Mouse (Mus musculus) forebrain, embryonic 14.5 days (tissue): ENCODE measurements around the gene Gm10188. TPM values are rescaled to one million over a fixed set of nuclear protein-coding genes. Genes with fewer than 3 reads are reported as not detected.
A peak's percentile ranks its signal among the peaks of the same experiment; 100 is the strongest.

Experiments
- ATAC-seq: fragments of 200-750 bp; cut with Nextera tagmentation; 2 replicates; pipeline ENCODE4 v1.8.0; 2017; ENCODE audit warnings: mild to moderate bottlenecking, moderate library complexity
- DNase-seq: peaks from one replicate; pipeline ENCODE4 v3.0.0-alpha.2; 2015; ENCODE audit warnings: low spot score
- H3K27ac ChIP-seq: fragments of 300-500 bp; sonication (generic); 2 replicates; pipeline ENCODE4 v1.5.1; 2014; ENCODE audit warnings: low read depth, mild to moderate bottlenecking, control low read depth, low read length, moderate library complexity
- H3K27me3 ChIP-seq: fragments of 300-500 bp; sonication (generic); replicated peaks from 2 replicates; pipeline ENCODE4 v1.6.1; 2014; ENCODE audit warnings: low read length, control low read depth, mixed read lengths; ENCODE audit not compliant: control insufficient read depth, insufficient read depth
- H3K36me3 ChIP-seq: fragments of 300-500 bp; sonication (generic); 2 replicates; pipeline ENCODE4 v1.6.1; 2014; ENCODE audit warnings: low read length, control low read depth; ENCODE audit not compliant: control insufficient read depth, insufficient read depth
- H3K4me1 ChIP-seq: fragments of 300-500 bp; sonication (generic); 2 replicates; pipeline ENCODE4 v1.6.1; 2014; ENCODE audit warnings: antibody characterized with exemption, low read length, control low read depth; ENCODE audit not compliant: control insufficient read depth, insufficient read depth
- H3K4me2 ChIP-seq: fragments of 300-500 bp; sonication (generic); 2 replicates; pipeline ENCODE4 v1.6.1; 2014; ENCODE audit warnings: mild to moderate bottlenecking, control low read depth, low read length
- H3K4me3 ChIP-seq: fragments of 300-500 bp; sonication (generic); 2 replicates; pipeline ENCODE4 v1.5.1; 2014; ENCODE audit warnings: low read depth, low read length, control low read depth
- H3K9ac ChIP-seq: fragments of 300-500 bp; sonication (generic); 2 replicates; pipeline ENCODE4 v1.6.1; 2014; ENCODE audit warnings: mild to moderate bottlenecking, low read length, control low read depth, moderate library complexity
- H3K9me3 ChIP-seq: fragments of 300-500 bp; sonication (generic); replicated peaks from 2 replicates; pipeline ENCODE4 v1.6.1; 2016; ENCODE audit warnings: low read length, control low read depth, mixed read lengths; ENCODE audit not compliant: control insufficient read depth
- WGBS: fragments of 180-500 bp; shearing (Covaris S2); extraction: QIAGEN DNeasy Blood & Tissue Kit; methylation state at CpG from one replicate; pipeline ENCODE4 v1.1.7; 2014; 5-methylcytosine and 5-hydroxymethylcytosine counted together
- polyA plus RNA-seq: library from polyadenylated mRNA; unstranded; fragments of >200 nt; fragmentation: Nextera tagmentation; extraction: Ambion mirVana; gene quantifications from 2 replicates; pipeline ENCODE4 v1.2.1, GENCODE M21; 2014

Gm10188 gene
- polyA plus RNA-seq, 1 experiment from 2014 or later, result not detected

- no peak overlapping the region for H3K9ac ChIP-seq
- H3K36me3 ChIP-seq, result no peaks in the 10 kb centered on the region
- ATAC-seq (peak; percentile 77), DNase-seq (peak; percentile 90)
- peak overlapping the region; percentile 18; the same call in 1 of the 2 replicates for H3K4me2 ChIP-seq
- H3K4me1 ChIP-seq, result peaks cover 30% of the 10 kb centered on the region
- H3K9me3 ChIP-seq, result no peaks in the 10 kb centered on the region
- no peaks in the 10 kb centered on the region for H3K27me3 ChIP-seq
- H3K27ac ChIP-seq, result no peak overlapping the region
- 8% methylated on average over 20 of the region's 20 CpGs for WGBS
- peak overlapping the region; percentile 13; the same call in 1 of the 2 replicates for H3K4me3 ChIP-seq
Measured at GRCm38 (mm10) chr1:132212218-132212617, 17.3 kb downstream of the Gm10188 start.

- H3K27me3 ChIP-seq, result no peaks in the 10 kb centered on the region
- no peak overlapping the region for H3K27ac ChIP-seq
- no peak overlapping the region for H3K4me3 ChIP-seq
- H3K36me3 ChIP-seq, result no peaks in the 10 kb centered on the region
- DNase-seq (no peak), ATAC-seq (no peak)
- WGBS, result 47% methylated on average over 12 of the region's 12 CpGs
- peaks cover 30% of the 10 kb centered on the region for H3K4me1 ChIP-seq
- H3K9me3 ChIP-seq, result no peaks in the 10 kb centered on the region
- H3K4me2 ChIP-seq, result 0 out of 2 replicates have a peak overlapping the region, but pooled peaks have one; percentile 18
- H3K9ac ChIP-seq, result no peak overlapping the region
Measured at GRCm38 (mm10) chr1:132211672-132212071, 17.9 kb downstream of the Gm10188 start.

- 20% methylated on average over 7 of the region's 7 CpGs for WGBS
- H3K9ac ChIP-seq, result no peak overlapping the region
- no peaks in the 10 kb centered on the region for H3K27me3 ChIP-seq
- peaks cover 30% of the 10 kb centered on the region for H3K4me1 ChIP-seq
- H3K36me3 ChIP-seq, result no peaks in the 10 kb centered on the region
- no peaks in the 10 kb centered on the region for H3K9me3 ChIP-seq
- peak; percentile 70 for DNase-seq
- H3K27ac ChIP-seq, result no peak overlapping the region
- no peak for ATAC-seq
- no peak overlapping the region for H3K4me3 ChIP-seq
- no peak overlapping the region for H3K4me2 ChIP-seq
Measured at GRCm38 (mm10) chr1:132210922-132211321, 18.6 kb downstream of the Gm10188 start.

DNA sequence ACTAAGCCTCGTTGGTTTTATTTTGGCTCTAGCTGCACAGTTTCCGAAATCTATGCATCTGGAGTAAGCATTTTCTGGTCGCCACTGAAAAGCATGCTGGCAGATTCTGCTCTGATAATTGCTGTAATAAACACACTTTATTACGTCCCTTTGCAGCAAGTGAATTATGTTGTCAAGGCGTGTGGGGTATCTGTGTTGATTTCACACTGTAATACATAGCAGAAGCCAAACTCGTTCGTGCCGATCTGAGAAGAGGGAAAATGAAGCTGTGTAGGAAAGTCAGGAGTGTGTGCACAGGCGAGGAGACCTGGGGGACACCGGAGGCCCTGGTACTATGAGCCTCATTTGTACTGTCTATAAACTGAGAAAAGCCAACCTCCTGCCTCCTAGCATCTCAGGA lies 20.2 kb downstream of the Gm10188 start:
- whole genome bisulfite sequencing, result 62% methylated on average over 10 of the region's 10 CpGs
- Histone ChIP-seq H3K27me3 (no peaks in the 10 kb centered on the region), H3K27ac (peak overlapping the region; percentile 67), H3K9me3 (no peaks in the 10 kb centered on the region), H3K4me3 (no peak overlapping the region), H3K4me2 (no peak overlapping the region), H3K4me1 (peaks cover 30% of the 10 kb centered on the region), H3K9ac (no peak overlapping the region), H3K36me3 (no peaks in the 10 kb centered on the region)
- ATAC-seq (no peak), DNase-seq (no peak)

GRCm38 (mm10) chr1:132208154-132208553 lies 21.4 kb downstream of the Gm10188 start:
- ATAC-seq (peak; percentile 18; the same call in 1 of the 2 replicates), DNase-seq (peak; percentile 69)
- Histone ChIP-seq H3K4me2 (no peak overlapping the region), H3K4me3 (no peak overlapping the region), H3K9me3 (no peaks in the 10 kb centered on the region), H3K36me3 (no peaks in the 10 kb centered on the region), H3K9ac (peak overlapping the region; percentile 6; the same call in 1 of the 2 replicates), H3K27me3 (no peaks in the 10 kb centered on the region), H3K27ac (peak overlapping the region; percentile 67), H3K4me1 (peaks cover 30% of the 10 kb centered on the region)
- 11% methylated on average over 4 of the region's 4 CpGs for WGBS

DNA sequence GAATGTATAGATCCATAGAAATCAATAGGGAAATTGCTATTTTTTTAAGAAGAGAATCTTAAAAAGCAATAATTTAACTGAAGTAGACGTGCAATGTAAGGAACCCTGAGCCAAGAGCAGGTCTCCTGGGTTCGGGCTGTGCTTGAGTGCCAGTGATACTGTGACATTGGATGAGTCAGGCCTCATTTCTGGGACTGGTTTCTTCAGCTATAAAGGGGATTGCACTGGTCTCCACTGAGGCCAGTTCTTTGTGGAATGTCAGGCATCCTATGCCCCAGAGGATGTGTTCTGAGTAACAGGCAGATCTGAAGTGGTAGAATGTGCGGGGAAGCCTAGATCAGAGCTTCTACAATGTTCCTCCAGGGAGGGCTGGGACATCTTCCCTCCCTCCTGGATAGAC lies 22.7 kb downstream of the Gm10188 start:
- WGBS, result 82% methylated on average over 3 of the region's 3 CpGs
- H3K9me3 ChIP-seq, result no peaks in the 10 kb centered on the region
- peaks cover 28% of the 10 kb centered on the region for H3K4me1 ChIP-seq
- no peak overlapping the region for H3K4me3 ChIP-seq
- H3K9ac ChIP-seq, result no peak overlapping the region
- no peaks in the 10 kb centered on the region for H3K27me3 ChIP-seq
- no peaks in the 10 kb centered on the region for H3K36me3 ChIP-seq
- no peak for ATAC-seq
- no peak for DNase-seq
- no peak overlapping the region for H3K4me2 ChIP-seq
- H3K27ac ChIP-seq, result no peak overlapping the region; the same call in 1 of the 2 replicates

DNA sequence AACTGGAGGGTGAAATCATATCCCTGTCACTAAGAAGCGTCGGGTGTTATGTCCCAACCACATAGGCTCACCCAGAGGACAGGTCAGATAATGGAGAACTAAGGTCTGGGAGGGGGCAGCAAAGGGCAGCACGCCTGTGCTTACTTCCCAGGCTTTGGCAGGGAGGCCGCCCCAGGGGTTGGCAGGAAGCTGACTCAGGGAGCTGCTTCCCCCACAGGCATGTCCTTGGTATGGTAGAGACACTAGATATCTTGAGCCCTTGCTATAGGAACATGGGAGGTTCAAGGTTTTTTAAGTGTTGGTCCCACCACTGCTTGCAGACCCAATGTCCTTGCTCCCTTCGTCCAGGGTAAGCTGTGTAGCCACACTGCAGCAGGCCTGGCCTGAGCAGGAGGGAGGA lies 23.6 kb downstream of the Gm10188 start:
- ATAC-seq (no peak), DNase-seq (no peak)
- Histone ChIP-seq H3K4me2 (no peak overlapping the region), H3K27ac (no peak overlapping the region), H3K4me3 (no peak overlapping the region), H3K27me3 (no peaks in the 10 kb centered on the region), H3K4me1 (peaks cover 31% of the 10 kb centered on the region), H3K9ac (no peak overlapping the region), H3K36me3 (no peaks in the 10 kb centered on the region), H3K9me3 (no peaks in the 10 kb centered on the region)
- WGBS, result 68% methylated on average over 5 of the region's 5 CpGs

DNA sequence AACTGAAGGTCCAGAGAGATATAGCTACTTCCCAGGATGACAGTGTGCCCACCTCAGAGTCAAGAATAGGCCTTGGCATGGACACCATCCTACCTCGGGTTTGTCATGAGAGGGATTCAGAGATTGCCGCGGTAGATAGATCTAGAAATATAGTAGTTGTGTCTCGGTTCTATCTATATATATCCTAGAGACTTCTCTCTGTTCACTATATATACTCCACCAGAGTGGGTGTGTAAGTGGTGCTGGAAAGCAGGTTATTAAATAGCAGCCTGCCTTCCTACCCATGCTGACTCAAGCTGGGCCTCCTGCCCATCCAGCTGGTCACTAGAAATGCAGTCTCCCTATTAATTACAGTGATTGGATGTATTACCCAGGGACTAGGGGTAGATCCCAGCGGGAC lies 26.8 kb downstream of the Gm10188 start:
- H3K9me3 ChIP-seq, result no peaks in the 10 kb centered on the region
- DNase-seq (no peak), ATAC-seq (no peak)
- peak overlapping the region; percentile 14; the same call in 1 of the 2 replicates for H3K9ac ChIP-seq
- H3K4me3 ChIP-seq, result no peak overlapping the region
- no peak overlapping the region for H3K27ac ChIP-seq
- 93% methylated on average over 5 of the region's 5 CpGs for WGBS
- no peak overlapping the region for H3K4me2 ChIP-seq
- H3K27me3 ChIP-seq, result no peaks in the 10 kb centered on the region
- peaks cover 40% of the 10 kb centered on the region for H3K4me1 ChIP-seq
- H3K36me3 ChIP-seq, result no peaks in the 10 kb centered on the region

DNA sequence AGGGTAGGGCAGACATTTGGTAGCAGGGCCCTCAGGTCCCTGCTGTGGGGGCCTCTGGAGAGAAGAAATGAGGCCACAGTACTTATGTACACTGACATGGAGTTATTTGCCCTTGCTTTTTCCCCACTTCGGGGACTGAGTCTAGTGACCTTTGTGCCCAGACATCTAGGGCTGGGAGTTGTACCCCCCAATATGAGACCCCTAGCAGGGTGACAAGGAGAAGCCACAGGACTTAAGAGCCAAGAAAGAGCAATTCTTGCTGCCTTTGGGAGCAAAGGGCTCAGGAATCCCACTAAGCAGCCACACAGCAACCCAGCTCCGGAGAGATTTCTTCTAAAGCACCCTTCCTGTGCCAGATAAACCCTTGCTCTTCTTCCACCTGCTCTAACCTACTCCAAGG lies 27.6 kb downstream of the Gm10188 start:
- Histone ChIP-seq H3K27ac (no peak overlapping the region), H3K9ac (no peak overlapping the region; the same call in 1 of the 2 replicates), H3K4me2 (peak overlapping the region; percentile 53), H3K4me1 (peaks cover 45% of the 10 kb centered on the region), H3K36me3 (no peaks in the 10 kb centered on the region), H3K27me3 (no peaks in the 10 kb centered on the region), H3K4me3 (no peak overlapping the region), H3K9me3 (no peaks in the 10 kb centered on the region)
- ATAC-seq, result no peak
- 52% methylated on average over 2 of the region's 2 CpGs for WGBS
- no peak for DNase-seq
